Mouse (Mus musculus) left cerebral cortex, adult 6 months (tissue): ENCODE data around the gene Plod3. TPM values are rescaled to one million over a fixed set of nuclear protein-coding genes. Genes with fewer than 3 reads are reported as not detected.

Experiments used
- long read RNA-seq, 2 experiments: library from polyadenylated mRNA; unstranded; transcript quantifications; one replicate each; pipeline ENCODE4 v2.0.0; 2019 to 2020
- polyA plus RNA-seq: library from polyadenylated mRNA; unstranded; fragments of <200 nt; fragmentation: Nextera tagmentation; gene quantifications from 2 replicates; pipeline ENCODE4 v1.2.3, GENCODE M21; 2021

The Plod3 gene
- polyA plus RNA-seq, result 11.7 and 12.9 TPM in 2 replicates
- long read RNA-seq, experiment 1, transcript Plod3-201 (19 exons, 3,280 nt), result major isoform, 73 of 90 reads
- long read RNA-seq, experiment 1, partial matches to known transcripts, result 7 of 90 reads
- long read RNA-seq, experiment 1, other reads (novel, unspliced or antisense), result 10 of 90 reads
- long read RNA-seq, experiment 2, partial matches to known transcripts, result 2 of 8 reads
- long read RNA-seq, experiment 2, other reads (novel, unspliced or antisense), result 2 of 8 reads

GRCm38 (mm10) chr5:136986695-136987137, at the start of gene Plod3:
Plod3 (plus strand) TSS chr5:136987019.

GRCm38 (mm10) chr5:136953015-136953414, 33.8 kb upstream of the Plod3 start, which contains the start of gene Fis1:
Fis1 (plus strand) TSS chr5:136953275.

GRCm38 (mm10) chr5:136966331-136966730, 20.5 kb upstream of the Plod3 start, which contains the start of gene Cldn15:
Cldn15 (plus strand) TSS chr5:136966616.

GRCm38 (mm10) chr5:136987934-136988271, 1.1 kb downstream of the Plod3 start, which contains the start of gene Znhit1:
Znhit1 (minus strand) TSS chr5:136988021.

GRCm38 (mm10) chr5:137026092-137026491, 39.3 kb downstream of the Plod3 start, which contains the start of gene Vgf:
Vgf (plus strand) TSS chr5:137026392.

GRCm38 (mm10) chr5:137045402-137046323, 58.8 kb downstream of the Plod3 start, which contains the start of gene Ap1s1:
Ap1s1 (minus strand) TSS chr5:137046135.

Other genes with a start within 250 kb of the Plod3 start
- gene Col26a1, start 103.8 kb upstream of the Plod3 start, polyA plus RNA-seq, result 0.53 and 1.1 TPM in 2 replicates
- 70.1 and 118 TPM in 2 replicates for gene Ift22, start 78.9 kb upstream of the Plod3 start, polyA plus RNA-seq
- 557 and 619 TPM in 2 replicates for gene Fis1, start 33.7 kb upstream of the Plod3 start, polyA plus RNA-seq
- 0.05 TPM in 1 of 2 replicates, not detected in the other for gene Cldn15, start 20.4 kb upstream of the Plod3 start, polyA plus RNA-seq
- gene Znhit1, start 1.0 kb downstream of the Plod3 start, polyA plus RNA-seq, result 183 and 217 TPM in 2 replicates
- 12.8 and 33.4 TPM in 2 replicates for gene Vgf, start 39.4 kb downstream of the Plod3 start, polyA plus RNA-seq
- gene Ap1s1, start 59.1 kb downstream of the Plod3 start, polyA plus RNA-seq, result 561 and 626 TPM in 2 replicates
- gene Serpine1, start 85.2 kb downstream of the Plod3 start, polyA plus RNA-seq, result 0.10 and 0.27 TPM in 2 replicates
- 0.25 and 3.2 TPM in 2 replicates for gene Trim56, start 129.2 kb downstream of the Plod3 start, polyA plus RNA-seq
- gene Muc3, start 162.3 kb downstream of the Plod3 start, polyA plus RNA-seq, result not detected in 2 replicates
- gene Muc3a, start 225.4 kb downstream of the Plod3 start, polyA plus RNA-seq, result 0.20 and 0.25 TPM in 2 replicates